Mouse (Mus musculus) stomach, postnatal 0 days (tissue): ENCODE measurements around the gene Serpinb6a. TPM values are rescaled to one million over a fixed set of nuclear protein-coding genes. Genes with fewer than 3 reads are reported as not detected.

Experiments
- ATAC-seq: fragments of 200-750 bp; cut with Nextera tagmentation; 2 replicates; pipeline ENCODE4 v1.8.0; 2017; ENCODE audit not compliant: low FRiP score, low TSS enrichment
- DNase-seq: peaks from one replicate; pipeline ENCODE4 v3.0.0-alpha.2; 2016; ENCODE audit warnings: low spot score
- H3K27ac ChIP-seq: fragments of 300-500 bp; sonication (generic); replicated peaks from 2 replicates; pipeline ENCODE4 v1.5.1; 2014; ENCODE audit warnings: mild to moderate bottlenecking, control low read depth
- H3K27me3 ChIP-seq: fragments of 300-500 bp; sonication (generic); 2 replicates; pipeline ENCODE4 v1.6.1; 2014; ENCODE audit warnings: low read length; ENCODE audit not compliant: control insufficient read depth, insufficient read depth
- H3K36me3 ChIP-seq: fragments of 300-500 bp; sonication (generic); 2 replicates; pipeline ENCODE4 v1.6.1; 2014; ENCODE audit warnings: low read length, mixed read lengths; ENCODE audit not compliant: control insufficient read depth, insufficient read depth
- H3K4me1 ChIP-seq: fragments of 300-500 bp; sonication (generic); replicated peaks from 2 replicates; pipeline ENCODE4 v1.6.1; 2014; ENCODE audit warnings: antibody characterized with exemption; ENCODE audit not compliant: control insufficient read depth, insufficient read depth
- H3K4me2 ChIP-seq: fragments of 300-500 bp; sonication (generic); replicated peaks from 2 replicates; pipeline ENCODE4 v1.6.1; 2014; ENCODE audit warnings: low read depth, mild to moderate bottlenecking, control low read depth, moderate library complexity
- H3K4me3 ChIP-seq: fragments of 300-500 bp; sonication (generic); 2 replicates; pipeline ENCODE4 v1.5.1; 2014; ENCODE audit warnings: low read depth, low read length, control low read depth
- H3K9ac ChIP-seq: fragments of 300-500 bp; sonication (generic); 2 replicates; pipeline ENCODE4 v1.6.1; 2014; ENCODE audit warnings: mild to moderate bottlenecking, low read length, control low read depth, mixed read lengths
- H3K9me3 ChIP-seq: fragments of 300-500 bp; sonication (generic); 2 replicates; pipeline ENCODE4 v1.6.1; 2016; ENCODE audit warnings: low read length; ENCODE audit not compliant: control insufficient read depth
- CTCF ChIP-seq: IDR thresholded peaks from 2 replicates; pipeline ENCODE4 v1.5.1; 2016; ENCODE audit warnings: antibody characterized with exemption, low read depth, mild to moderate bottlenecking, moderate library complexity
- EP300 ChIP-seq: optimal IDR thresholded peaks from 2 replicates; pipeline ENCODE3; 2016; ENCODE audit warnings: antibody characterized with exemption
- WGBS: fragments of 180-500 bp; shearing (Covaris S2); extraction: QIAGEN DNeasy Blood & Tissue Kit; methylation state at CpG from one replicate; pipeline ENCODE4 v1.1.7; 2014; 5-methylcytosine and 5-hydroxymethylcytosine counted together
- polyA plus RNA-seq: library from polyadenylated mRNA; unstranded; fragments of >200 nt; fragmentation: Nextera tagmentation; extraction: Ambion mirVana; gene quantifications from 2 replicates; pipeline ENCODE4 v1.2.1, GENCODE M21; 2015

The Serpinb6a gene
- polyA plus RNA-seq, 1 experiment from 2014 or later: 83.1 TPM

DNA sequence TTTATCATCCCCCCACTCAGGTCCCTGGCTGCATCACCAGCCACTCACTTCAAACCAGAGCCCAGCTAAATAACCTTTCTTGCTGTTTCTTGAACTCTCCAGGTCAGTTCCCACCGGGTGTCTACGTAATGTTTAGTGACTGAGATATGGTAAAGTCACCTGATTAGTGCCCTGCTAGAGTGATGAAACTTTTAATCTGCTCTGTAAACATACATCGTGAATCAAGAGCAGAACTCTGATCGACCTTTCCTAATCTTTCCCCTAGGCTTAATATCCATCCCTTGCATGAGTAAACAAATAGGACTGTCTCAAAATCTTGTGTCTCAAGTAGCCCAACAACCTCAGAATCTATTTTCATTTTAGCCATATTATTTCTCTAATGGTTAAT, 36.6 kb downstream of the Serpinb6a start:
- Histone ChIP-seq H3K4me1 (no peaks in the 10 kb centered on the region), H3K27me3 (no peaks in the 10 kb centered on the region), H3K27ac (no peak overlapping the region), H3K4me3 (no peak overlapping the region), H3K9me3 (no peaks in the 10 kb centered on the region), H3K36me3 (no peaks in the 10 kb centered on the region), H3K4me2 (peak overlapping the region; percentile 70; the same call in 1 of the 2 replicates), H3K9ac (no peak overlapping the region)
- TF ChIP-seq EP300 (no peak), CTCF (no peak)
- peak; percentile 61; the same call in 1 of the 2 replicates for ATAC-seq
- WGBS: 30% methylated on average over 4 of the region's 4 CpGs
- no peak for DNase-seq

DNA sequence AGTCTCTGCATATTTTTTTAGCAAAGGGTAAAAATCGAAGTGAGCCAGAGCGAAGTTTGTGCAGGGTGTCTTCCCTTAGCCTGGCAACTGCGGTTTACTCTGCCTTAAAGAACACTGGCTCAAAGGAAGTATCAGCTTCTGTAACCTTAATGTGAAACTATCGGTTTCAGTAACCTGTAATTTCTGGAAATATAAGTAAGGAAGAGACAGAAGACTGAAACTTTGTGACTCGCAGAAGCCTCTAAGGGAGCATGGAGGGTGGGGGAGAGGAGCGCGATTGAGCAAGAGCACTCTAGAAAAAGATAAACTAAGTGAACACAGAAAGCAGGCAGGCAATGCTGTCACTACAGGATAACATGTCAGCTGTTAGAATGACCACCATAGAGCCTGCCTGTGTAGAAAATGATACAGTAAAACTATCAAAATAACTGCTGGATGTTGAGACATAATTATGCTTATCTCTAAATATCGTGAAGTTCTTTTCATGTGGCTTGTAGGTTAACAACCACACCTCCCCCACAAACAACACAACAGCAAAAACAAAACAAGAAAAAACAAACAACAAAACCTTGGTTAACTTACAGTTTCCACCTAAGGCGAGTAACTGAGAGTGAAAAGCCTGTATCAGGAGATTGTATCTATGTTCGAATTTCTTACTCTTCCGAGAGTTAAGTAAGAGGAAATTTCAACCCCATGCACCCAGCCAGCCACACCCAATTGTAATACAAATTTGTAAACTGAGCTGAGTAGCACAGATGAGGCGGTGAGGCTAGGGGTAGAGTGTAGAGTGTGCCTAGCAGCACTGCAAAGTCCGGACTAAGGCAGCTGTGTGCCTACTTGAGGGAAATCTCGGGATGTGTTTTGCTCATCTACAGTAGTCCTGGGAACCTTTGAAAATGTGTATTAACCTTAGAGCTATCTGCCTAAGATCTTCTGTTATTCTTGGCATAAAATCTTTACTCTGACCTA, 37.3 kb downstream of the Serpinb6a start:
- H3K4me1 ChIP-seq: no peaks in the 10 kb centered on the region
- H3K9me3 ChIP-seq: no peaks in the 10 kb centered on the region
- DNase-seq: peak; percentile 23
- no peaks in the 10 kb centered on the region for H3K36me3 ChIP-seq
- H3K4me3 ChIP-seq: peak overlapping the region; percentile 58
- no peaks in the 10 kb centered on the region for H3K27me3 ChIP-seq
- peak overlapping the region; percentile 93 for H3K27ac ChIP-seq
- TF ChIP-seq EP300 (no peak), CTCF (no peak)
- 7% methylated on average over 14 of the region's 14 CpGs for WGBS
- peak; percentile 56 for ATAC-seq
- peak overlapping the region; percentile 70 for H3K4me2 ChIP-seq
- peak overlapping the region; percentile 70 for H3K9ac ChIP-seq

DNA sequence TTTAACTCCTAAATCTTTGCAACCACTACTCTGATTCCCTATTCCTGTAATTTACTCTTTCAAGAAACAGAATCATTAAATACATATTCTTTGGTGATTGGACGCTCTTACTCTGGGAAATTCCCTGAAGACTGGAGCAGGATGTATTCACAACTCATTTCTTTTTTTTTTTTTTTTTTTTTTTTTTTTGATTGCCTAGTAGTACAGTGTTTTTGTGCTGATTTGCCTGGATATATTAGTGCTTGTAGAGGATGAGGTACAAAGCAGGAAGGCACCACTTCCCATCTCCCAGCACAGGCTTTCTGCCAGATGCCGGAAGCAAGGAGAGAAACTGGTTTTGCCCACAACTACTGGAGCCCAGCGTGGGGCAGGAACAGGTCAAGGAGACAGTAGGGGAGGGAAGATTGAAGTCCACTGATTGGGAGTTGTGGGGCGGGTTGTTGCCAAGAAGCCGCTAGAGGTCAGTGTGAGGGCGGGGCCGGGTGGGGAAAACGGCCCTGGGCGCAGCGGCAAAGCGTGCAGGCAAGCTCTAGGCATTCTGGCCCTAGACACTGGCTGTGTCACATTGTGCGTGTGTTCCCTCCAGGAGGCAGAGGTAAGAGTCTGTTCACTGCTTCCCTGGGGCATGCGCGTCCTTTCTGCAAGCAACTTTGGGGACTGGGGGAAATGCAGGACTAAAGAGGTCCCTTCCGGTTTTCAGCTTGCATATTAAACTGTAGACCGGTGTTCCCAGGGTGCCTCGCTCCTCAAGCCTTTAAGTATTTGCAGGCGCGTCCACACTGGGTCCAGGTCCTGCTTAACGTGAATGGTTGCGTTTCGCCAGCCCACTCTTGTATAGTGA, 38.2 kb downstream of the Serpinb6a start, which contains the start of gene Nqo2:
Gene Nqo2, plus strand, starts transcription at position 482 of the 841 bp plus-strand sequence.
- H3K4me3 ChIP-seq: peak within 1 kb of the TSS; percentile 58
- H3K4me2 ChIP-seq: peak within 1 kb of the TSS; percentile 70
- no peaks in the 10 kb centered on the region for H3K27me3 ChIP-seq
- H3K9ac ChIP-seq: peak within 1 kb of the TSS; percentile 70
- H3K4me1 ChIP-seq: no peaks in the 10 kb centered on the region
- WGBS: 2% methylated on average over 22 of the region's 22 CpGs
- H3K27ac ChIP-seq: peak within 1 kb of the TSS; percentile 93
- no peaks in the 10 kb centered on the region for H3K9me3 ChIP-seq
- peak; percentile 87 for DNase-seq
- TF ChIP-seq EP300: no peak
- TF ChIP-seq CTCF: peak; percentile 67
- no peaks in the 10 kb centered on the region for H3K36me3 ChIP-seq
- ATAC-seq: peak; percentile 90

DNA sequence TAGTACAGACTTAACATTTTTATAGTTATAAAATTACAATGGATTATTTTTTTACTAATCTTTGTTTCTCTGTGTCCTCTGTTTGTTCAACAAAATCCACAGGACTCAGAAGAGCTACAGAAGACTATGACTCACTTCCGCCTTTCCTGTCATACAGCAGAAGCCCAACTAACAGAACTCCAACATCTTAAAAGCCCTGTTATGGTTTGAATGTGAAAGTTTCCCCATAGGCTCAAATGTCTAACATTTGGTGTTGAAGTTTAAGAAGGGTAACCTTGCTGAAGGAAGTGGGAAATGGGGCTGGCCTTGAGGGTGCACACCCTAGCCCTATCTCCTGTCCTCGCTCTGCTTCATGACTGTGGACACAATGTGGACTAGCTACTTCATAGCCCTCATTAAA, 42.8 kb downstream of the Serpinb6a start:
- no peak overlapping the region for H3K9ac ChIP-seq
- TF ChIP-seq EP300 (no peak), CTCF (no peak)
- no peak overlapping the region for H3K27ac ChIP-seq

DNA sequence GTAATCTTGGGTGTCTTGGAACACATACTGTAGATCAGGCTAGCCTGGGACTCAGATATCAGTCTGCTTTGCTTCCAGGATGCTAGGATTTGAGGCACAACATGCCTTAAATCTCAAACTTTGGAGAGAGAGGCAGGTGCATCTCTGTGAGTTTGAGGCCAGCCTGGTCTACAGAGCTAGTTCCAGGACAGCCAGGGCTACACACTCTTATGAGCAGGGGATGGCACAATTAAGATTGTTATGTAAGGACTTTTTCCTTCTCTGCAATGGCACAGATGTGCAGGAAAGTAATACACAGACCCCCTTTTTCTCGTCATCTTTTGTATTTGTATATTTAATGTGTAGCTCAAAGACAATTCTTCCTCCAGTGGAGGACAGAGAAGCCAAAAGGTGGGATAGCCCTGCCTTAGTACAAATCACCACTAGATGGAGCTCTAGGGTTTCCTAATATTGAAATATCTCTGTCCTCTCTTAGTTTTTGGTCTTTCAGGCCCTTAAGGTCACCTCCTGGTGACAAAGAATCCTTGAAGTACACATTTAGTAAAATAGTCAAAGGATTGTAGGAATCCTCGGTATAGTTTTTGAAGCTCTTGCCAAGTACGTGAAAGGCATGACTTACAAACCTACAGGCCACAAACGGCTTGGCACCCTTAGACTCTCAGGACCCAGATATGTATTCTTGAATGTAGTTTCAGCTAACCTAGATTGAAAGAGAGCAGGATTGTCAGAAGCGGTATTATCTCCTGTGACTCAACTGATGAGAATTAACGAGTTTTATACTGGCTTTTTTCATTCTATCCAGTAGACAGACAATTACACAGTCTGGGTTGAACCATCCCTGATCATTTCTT, 45.8 kb downstream of the Serpinb6a start:
- Histone ChIP-seq H3K9ac (no peak overlapping the region), H3K4me2 (no peak overlapping the region), H3K36me3 (no peaks in the 10 kb centered on the region), H3K27me3 (no peaks in the 10 kb centered on the region), H3K4me3 (no peak overlapping the region), H3K4me1 (no peaks in the 10 kb centered on the region), H3K27ac (no peak overlapping the region), H3K9me3 (no peaks in the 10 kb centered on the region)
- ATAC-seq (0 out of 2 replicates have a peak, but pooled peaks have one; percentile 67), DNase-seq (no peak)
- no peak for TF ChIP-seq EP300
- TF ChIP-seq CTCF: peak; percentile 86
- 36% methylated on average over 6 of the region's 6 CpGs for WGBS

More for the DNA sequence above, 42.8 kb downstream of the Serpinb6a start:
- DNase-seq: no peak
- no peaks in the 10 kb centered on the region for H3K4me1 ChIP-seq
- H3K9me3 ChIP-seq: no peaks in the 10 kb centered on the region
- H3K36me3 ChIP-seq: no peaks in the 10 kb centered on the region
- H3K4me2 ChIP-seq: no peak overlapping the region
- H3K4me3 ChIP-seq: no peak overlapping the region
- H3K27me3 ChIP-seq: no peaks in the 10 kb centered on the region
- ATAC-seq: no peak
- WGBS: 78% methylated on average over 2 of the region's 2 CpGs
